Mouse (Mus musculus) kidney, adult 2 months (tissue): ENCODE measurements at regions not wholly inside any gene's neighbourhood (a gene's known extent, or its start where the extent isn't known, plus 50 kb on each side); places are given as distances from the start of the nearest gene placed in this dataset.

ENCODE experiments used
- DNase-seq: peaks from one replicate; pipeline ENCODE4 v3.0.0; 2021
- H3K27ac ChIP-seq: fragments of 200-500 bp; 2 replicates; pipeline ENCODE4 v1.5.1; 2012; ENCODE audit warnings: low read depth, low read length, control low read depth, inconsistent platforms; ENCODE audit not compliant: insufficient read depth
- H3K27me3 ChIP-seq: fragments of 200-500 bp; replicated peaks from 2 replicates; pipeline ENCODE4 v1.6.1; 2012; ENCODE audit warnings: mild to moderate bottlenecking, moderate library complexity, low read length, inconsistent platforms; ENCODE audit not compliant: control insufficient read depth, insufficient read depth
- H3K36me3 ChIP-seq: fragments of 200-500 bp; 2 replicates; pipeline ENCODE4 v1.6.1; 2012; ENCODE audit warnings: mild to moderate bottlenecking, moderate library complexity, low read length, inconsistent platforms; ENCODE audit not compliant: control insufficient read depth, insufficient read depth
- H3K4me1 ChIP-seq: fragments of 200-500 bp; 2 replicates; pipeline ENCODE4 v1.6.1; 2011; ENCODE audit warnings: low read length; ENCODE audit not compliant: control insufficient read depth, insufficient read depth
- H3K4me3 ChIP-seq: fragments of 200-500 bp; 2 replicates; pipeline ENCODE4 v1.5.1; 2011; ENCODE audit warnings: mild to moderate bottlenecking, low read depth, low read length, control low read depth; ENCODE audit not compliant: insufficient read depth
- CTCF ChIP-seq: fragments of 200-500 bp; conservative IDR thresholded peaks from 2 replicates; pipeline ENCODE4 v1.5.1; 2011; ENCODE audit warnings: low read depth, mild to moderate bottlenecking, control low read depth, low read length, moderate library complexity, mixed read lengths; ENCODE audit not compliant: insufficient read depth, insufficient read length
- POLR2A ChIP-seq: fragments of 200-500 bp; IDR thresholded peaks from one replicate; pipeline ENCODE4 v1.6.1; 2011; ENCODE audit warnings: low read depth, low read length, control low read depth
- WGBS: fragments of 180-500 bp; shearing (Covaris S2); methylation state at CpG from one replicate; pipeline ENCODE4 v1.1.7; 2018; 5-methylcytosine and 5-hydroxymethylcytosine counted together

DNA sequence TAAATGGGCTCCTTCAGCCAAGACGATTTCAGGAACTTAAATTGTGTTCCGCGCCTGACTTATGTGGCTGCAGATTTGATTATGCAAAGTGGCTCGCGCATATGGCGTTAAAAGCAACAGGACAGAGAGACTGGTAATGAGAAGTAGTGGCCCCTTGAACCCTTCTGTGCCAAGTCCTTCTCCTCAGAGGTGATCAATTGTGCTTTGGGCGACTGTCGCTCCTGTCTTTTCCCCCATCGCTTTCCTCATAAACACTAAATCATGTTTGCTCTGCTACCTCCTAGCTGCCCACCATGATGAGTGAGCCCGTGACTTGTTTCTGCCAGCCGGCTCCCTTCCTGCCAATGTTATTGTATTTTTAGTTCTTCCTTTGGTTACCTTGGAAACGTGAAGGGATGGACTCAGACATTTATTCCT lies 360.2 kb downstream of the Matn1 start:
- TF ChIP-seq CTCF = no peak
- TF ChIP-seq POLR2A = no peak
- no peak overlapping the region for H3K4me3 ChIP-seq
- peak; percentile 20 for DNase-seq
- no peak overlapping the region for H3K27ac ChIP-seq
- 62% methylated on average over 12 of the region's 12 CpGs for WGBS
- H3K36me3 ChIP-seq = no peaks in the 10 kb centered on the region
- H3K4me1 ChIP-seq = no peaks in the 10 kb centered on the region
- no peaks in the 10 kb centered on the region for H3K27me3 ChIP-seq

DNA sequence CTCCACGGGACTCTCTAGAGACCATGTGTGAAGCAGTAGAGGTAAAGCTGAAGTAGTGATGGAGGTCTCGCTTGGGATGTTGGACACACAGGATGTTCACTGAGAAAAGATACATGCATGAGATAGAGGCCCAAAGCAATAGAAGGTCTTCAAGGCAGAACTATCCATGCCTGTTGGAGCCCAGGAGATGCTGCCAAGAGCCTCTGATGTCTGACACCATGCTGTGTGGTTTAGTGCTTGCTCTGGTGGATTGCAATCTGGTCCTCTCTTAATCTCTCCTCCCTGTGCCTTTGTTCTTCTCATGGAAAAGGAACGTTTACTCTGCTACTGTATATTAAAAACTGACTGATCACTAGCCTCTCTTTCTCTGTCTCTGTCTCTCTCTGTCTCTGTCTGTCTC lies 370.0 kb downstream of the Matn1 start:
- H3K36me3 ChIP-seq = no peaks in the 10 kb centered on the region
- DNase-seq = no peak
- WGBS = 63% methylated on average over 3 of the region's 3 CpGs
- no peaks in the 10 kb centered on the region for H3K27me3 ChIP-seq
- H3K4me3 ChIP-seq = no peak overlapping the region
- no peaks in the 10 kb centered on the region for H3K4me1 ChIP-seq
- no peak overlapping the region for H3K27ac ChIP-seq
- TF ChIP-seq POLR2A = no peak
- no peak for TF ChIP-seq CTCF

DNA sequence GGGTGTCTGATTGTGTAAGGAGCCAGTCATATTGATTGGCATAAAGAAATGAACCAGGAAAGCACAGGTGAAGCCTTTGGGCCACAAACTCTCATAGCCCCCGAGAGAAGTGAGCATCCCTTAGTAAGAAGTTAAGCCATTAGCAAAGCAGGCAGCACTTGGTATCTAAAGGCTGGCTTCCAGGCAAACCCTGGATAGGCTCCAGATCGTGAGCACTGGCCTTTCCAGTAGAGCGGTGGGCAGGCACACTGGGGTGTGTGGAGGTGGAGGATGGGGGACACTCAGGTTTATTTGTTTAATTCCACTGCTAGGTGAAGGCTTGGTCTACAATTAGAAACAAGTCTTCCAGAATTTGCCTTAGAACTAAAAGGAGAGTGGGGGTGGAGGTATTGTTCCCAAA lies 371.9 kb downstream of the Matn1 start:
- Histone ChIP-seq H3K27ac (no peak overlapping the region), H3K4me1 (no peaks in the 10 kb centered on the region), H3K36me3 (no peaks in the 10 kb centered on the region), H3K27me3 (no peaks in the 10 kb centered on the region), H3K4me3 (no peak overlapping the region)
- no peak for DNase-seq
- WGBS = 81% methylated on average over 3 of the region's 3 CpGs
- TF ChIP-seq CTCF = no peak
- TF ChIP-seq POLR2A = no peak

- no peaks in the 10 kb centered on the region for H3K27me3 ChIP-seq
- no peak overlapping the region for H3K4me3 ChIP-seq
- no peaks in the 10 kb centered on the region for H3K36me3 ChIP-seq
- WGBS = 73% methylated on average over 5 of the region's 5 CpGs
- no peak overlapping the region for H3K27ac ChIP-seq
- TF ChIP-seq POLR2A (no peak), CTCF (no peak)
- no peaks in the 10 kb centered on the region for H3K4me1 ChIP-seq
- no peak for DNase-seq
Observed at GRCm38 (mm10) chr4:131322323-131322722, 378.1 kb downstream of the Matn1 start.

DNA sequence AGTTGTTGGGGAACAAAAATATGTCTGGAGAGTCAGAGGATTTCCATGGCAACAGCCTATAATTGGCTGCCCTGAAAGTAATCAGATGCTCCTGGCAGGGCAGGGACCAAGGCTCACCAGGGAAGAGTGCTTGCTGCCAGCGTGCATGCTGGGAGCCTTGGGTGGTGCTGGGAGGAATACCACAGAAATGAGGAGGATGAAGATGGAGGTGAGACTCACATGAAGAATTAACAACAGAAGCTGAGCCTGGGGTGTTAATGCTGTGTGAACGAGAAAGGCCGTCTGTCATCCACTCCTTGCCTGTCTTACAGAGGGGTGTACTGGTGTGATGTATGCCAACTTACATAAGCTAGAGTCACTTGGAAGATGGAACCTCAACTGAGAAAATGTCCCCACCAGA lies 380.3 kb downstream of the Matn1 start:
- Histone ChIP-seq H3K4me3 (no peak overlapping the region), H3K36me3 (no peaks in the 10 kb centered on the region), H3K27ac (no peak overlapping the region), H3K4me1 (no peaks in the 10 kb centered on the region), H3K27me3 (no peaks in the 10 kb centered on the region)
- WGBS = 75% methylated on average over 3 of the region's 3 CpGs
- no peak for DNase-seq
- TF ChIP-seq CTCF (no peak), POLR2A (no peak)

DNA sequence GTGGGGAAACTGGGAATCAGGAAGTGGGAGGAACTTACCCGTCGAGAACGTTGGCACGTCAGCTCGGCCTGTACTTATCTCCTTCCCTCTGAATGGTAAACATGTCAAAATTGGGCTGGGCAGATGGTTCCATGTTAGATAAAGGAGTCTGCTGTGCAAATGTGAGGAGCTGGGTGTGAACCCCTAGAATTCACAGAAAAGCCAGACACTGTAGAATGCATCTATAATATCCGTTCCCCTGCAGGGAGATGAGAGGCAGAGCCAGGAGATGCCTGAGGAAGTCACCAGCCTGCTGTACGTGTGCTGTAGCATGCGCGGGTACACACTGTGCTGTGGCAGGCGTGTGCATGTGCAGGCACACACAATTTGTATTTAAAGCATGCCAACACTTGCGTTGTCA lies 381.0 kb downstream of the Matn1 start:
- Histone ChIP-seq H3K27me3 (no peaks in the 10 kb centered on the region), H3K4me1 (no peaks in the 10 kb centered on the region), H3K4me3 (no peak overlapping the region), H3K27ac (no peak overlapping the region), H3K36me3 (no peaks in the 10 kb centered on the region)
- no peak for DNase-seq
- no peak for TF ChIP-seq CTCF
- no peak for TF ChIP-seq POLR2A
- WGBS = 79% methylated on average over 11 of the region's 11 CpGs

- no peak for TF ChIP-seq POLR2A
- no peak for TF ChIP-seq CTCF
- Histone ChIP-seq H3K4me3 (no peak overlapping the region), H3K27me3 (no peaks in the 10 kb centered on the region), H3K36me3 (no peaks in the 10 kb centered on the region), H3K4me1 (no peaks in the 10 kb centered on the region), H3K27ac (no peak overlapping the region)
- WGBS = 78% methylated on average over 3 of the region's 3 CpGs
- DNase-seq = no peak
Observed at GRCm38 (mm10) chr4:131325609-131326008, 381.4 kb downstream of the Matn1 start.

- H3K27ac ChIP-seq = no peak overlapping the region
- 59% methylated on average over 5 of the region's 5 CpGs for WGBS
- no peak overlapping the region for H3K4me3 ChIP-seq
- no peak for DNase-seq
- no peaks in the 10 kb centered on the region for H3K36me3 ChIP-seq
- H3K27me3 ChIP-seq = no peaks in the 10 kb centered on the region
- H3K4me1 ChIP-seq = no peaks in the 10 kb centered on the region
- TF ChIP-seq CTCF (no peak), POLR2A (no peak)
Observed at GRCm38 (mm10) chr4:131329398-131329797, 385.2 kb downstream of the Matn1 start.
